Mouse (Mus musculus) heart, embryonic 15.5 days (tissue): Measurements from ENCODE around the gene Cog4. TPM values are rescaled to one million over a fixed set of nuclear protein-coding genes. Genes with fewer than 3 reads are reported as not detected.
A peak's percentile ranks its signal among the peaks of the same experiment; 100 is the strongest.

ENCODE experiments used
- ATAC-seq: fragments of 200-750 bp; cut with Nextera tagmentation; replicated peaks from 2 replicates; pipeline ENCODE4 v1.8.0; 2017; ENCODE audit warnings: low read depth, moderate TSS enrichment; ENCODE audit not compliant: insufficient number of reproducible peaks, insufficient read depth, low FRiP score
- H3K27ac ChIP-seq: fragments of 300-500 bp; sonication (generic); 2 replicates; pipeline ENCODE4 v1.5.1; 2015; ENCODE audit warnings: mild to moderate bottlenecking, inconsistent platforms
- H3K27me3 ChIP-seq: fragments of 300-500 bp; sonication (generic); 2 replicates; pipeline ENCODE4 v1.6.1; 2015; ENCODE audit warnings: inconsistent platforms
- H3K36me3 ChIP-seq: fragments of 300-500 bp; sonication (generic); 2 replicates; pipeline ENCODE4 v1.6.1; 2015; ENCODE audit warnings: mild to moderate bottlenecking, inconsistent platforms
- H3K4me1 ChIP-seq: fragments of 300-500 bp; sonication (generic); replicated peaks from 2 replicates; pipeline ENCODE4 v1.6.1; 2015; ENCODE audit warnings: inconsistent platforms
- H3K4me2 ChIP-seq: fragments of 300-500 bp; sonication (generic); 2 replicates; pipeline ENCODE4 v1.6.1; 2015; ENCODE audit warnings: inconsistent platforms, mild to moderate bottlenecking, moderate library complexity
- H3K4me3 ChIP-seq: fragments of 300-500 bp; sonication (generic); 2 replicates; pipeline ENCODE4 v1.5.1; 2015; ENCODE audit warnings: mild to moderate bottlenecking, inconsistent platforms
- H3K9ac ChIP-seq: fragments of 300-500 bp; sonication (generic); 2 replicates; pipeline ENCODE4 v1.6.1; 2015; ENCODE audit warnings: mild to moderate bottlenecking, inconsistent platforms
- H3K9me3 ChIP-seq: fragments of 300-500 bp; sonication (generic); replicated peaks from 2 replicates; pipeline ENCODE4 v1.6.1; 2016; ENCODE audit warnings: inconsistent platforms
- WGBS: fragments of 180-500 bp; shearing (Covaris S2); methylation state at CpG from one replicate; pipeline ENCODE4 v1.1.7; 2015; ENCODE audit warnings: mixed read lengths; 5-methylcytosine and 5-hydroxymethylcytosine counted together
- polyA plus RNA-seq: library from polyadenylated mRNA; unstranded; fragments of >200 nt; fragmentation: Nextera tagmentation; extraction: Ambion mirVana; gene quantifications from 2 replicates; pipeline ENCODE4 v1.2.1, GENCODE M21; 2015

Gene Cog4
- polyA plus RNA-seq, 1 experiment from 2014 or later, result 53.9 TPM

DNA sequence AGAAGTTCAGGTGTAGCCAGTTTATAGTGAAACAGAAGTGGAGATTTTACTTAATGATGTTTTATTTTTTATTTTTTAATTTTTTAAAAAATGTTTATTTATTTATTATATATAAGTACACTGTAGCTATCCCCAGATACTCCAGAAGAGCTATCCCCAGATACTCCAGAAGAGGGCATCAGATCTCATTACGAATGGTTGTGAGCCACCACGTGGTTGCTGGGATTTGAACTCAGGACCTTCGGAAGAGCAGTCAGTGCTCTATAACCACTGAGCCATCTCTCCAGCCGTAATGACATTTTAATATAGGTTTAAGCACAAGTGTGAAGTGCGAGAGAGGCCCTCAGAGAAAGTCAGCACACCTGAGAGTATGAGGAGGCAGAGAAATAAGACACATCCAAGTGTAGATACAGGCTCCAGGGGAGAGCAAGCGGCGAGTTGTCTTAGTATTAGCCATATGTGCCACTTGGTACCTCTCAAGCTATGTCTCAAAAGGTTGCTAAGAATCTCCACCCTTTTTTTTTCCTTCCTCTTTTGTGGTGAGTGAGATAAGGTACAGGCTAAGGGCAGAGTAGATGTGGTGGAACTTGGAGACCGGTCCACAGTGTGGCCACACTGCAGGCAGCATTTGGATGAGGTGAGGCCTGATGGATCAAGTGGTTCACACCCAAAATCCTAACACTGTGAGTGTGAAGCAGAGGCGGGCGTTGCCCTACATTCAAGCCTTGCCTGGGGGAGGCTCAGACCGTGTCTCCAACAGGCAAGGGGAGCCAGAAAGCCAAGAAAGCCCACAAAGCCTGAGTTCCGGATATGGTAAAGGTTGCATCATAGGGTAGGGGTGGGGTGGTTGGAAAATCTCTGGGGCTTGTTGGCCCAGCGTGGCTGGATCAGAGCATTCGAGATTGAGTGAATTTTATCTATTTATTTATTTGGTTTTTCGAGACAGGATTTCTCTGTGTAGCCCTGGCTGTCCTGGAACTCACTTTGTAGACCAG lies 65.5 kb downstream of the Cog4 start:
- no peak for ATAC-seq
- no peak overlapping the region for H3K4me3 ChIP-seq
- WGBS, result 79% methylated on average over 15 of the region's 15 CpGs

GRCm38 (mm10) chr8:110917415-110917814 lies 71.0 kb downstream of the Cog4 start:
- Histone ChIP-seq H3K27ac (no peak overlapping the region), H3K27me3 (no peaks in the 10 kb centered on the region)
- WGBS, result 34% methylated on average over 2 of the region's 2 CpGs

More for the DNA sequence above, 65.5 kb downstream of the Cog4 start:
- Histone ChIP-seq H3K9ac (no peak overlapping the region), H3K9me3 (no peaks in the 10 kb centered on the region), H3K4me1 (no peaks in the 10 kb centered on the region), H3K27me3 (no peaks in the 10 kb centered on the region), H3K36me3 (no peaks in the 10 kb centered on the region), H3K4me2 (no peak overlapping the region), H3K27ac (no peak overlapping the region)

DNA sequence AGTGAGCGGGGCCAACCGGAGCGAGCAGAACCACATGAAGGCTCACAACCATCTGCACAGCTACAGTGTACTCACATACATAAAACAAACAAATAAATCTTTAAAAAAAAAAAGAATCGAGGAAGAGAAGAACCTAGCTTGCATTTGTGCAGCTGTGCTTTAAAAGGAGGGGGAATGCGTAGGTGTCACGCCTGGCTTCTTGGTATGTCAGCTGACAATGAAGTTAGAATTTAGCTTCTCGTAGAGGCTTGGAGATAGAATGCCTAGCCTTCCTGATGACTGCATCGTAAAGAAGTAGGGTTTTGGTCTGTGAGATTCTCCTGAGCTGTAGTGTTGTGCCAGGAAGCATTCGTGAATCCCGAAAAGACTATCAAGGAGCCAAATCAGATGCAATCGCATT lies 71.6 kb downstream of the Cog4 start:
- H3K9ac ChIP-seq, result no peak overlapping the region
- H3K4me1 ChIP-seq, result peaks cover 22% of the 10 kb centered on the region
- ATAC-seq, result no peak
- H3K27ac ChIP-seq, result no peak overlapping the region
- H3K36me3 ChIP-seq, result no peaks in the 10 kb centered on the region
- H3K27me3 ChIP-seq, result no peaks in the 10 kb centered on the region
- H3K4me3 ChIP-seq, result no peak overlapping the region
- no peaks in the 10 kb centered on the region for H3K9me3 ChIP-seq
- no peak overlapping the region for H3K4me2 ChIP-seq
- WGBS, result 79% methylated on average over 11 of the region's 11 CpGs

More at GRCm38 (mm10) chr8:110917415-110917814, 71.0 kb downstream of the Cog4 start:
- no peaks in the 10 kb centered on the region for H3K9me3 ChIP-seq
- H3K36me3 ChIP-seq, result no peaks in the 10 kb centered on the region
- H3K4me2 ChIP-seq, result no peak overlapping the region
- H3K9ac ChIP-seq, result no peak overlapping the region
- no peak overlapping the region for H3K4me3 ChIP-seq
- ATAC-seq, result no peak
- peaks cover 22% of the 10 kb centered on the region for H3K4me1 ChIP-seq

DNA sequence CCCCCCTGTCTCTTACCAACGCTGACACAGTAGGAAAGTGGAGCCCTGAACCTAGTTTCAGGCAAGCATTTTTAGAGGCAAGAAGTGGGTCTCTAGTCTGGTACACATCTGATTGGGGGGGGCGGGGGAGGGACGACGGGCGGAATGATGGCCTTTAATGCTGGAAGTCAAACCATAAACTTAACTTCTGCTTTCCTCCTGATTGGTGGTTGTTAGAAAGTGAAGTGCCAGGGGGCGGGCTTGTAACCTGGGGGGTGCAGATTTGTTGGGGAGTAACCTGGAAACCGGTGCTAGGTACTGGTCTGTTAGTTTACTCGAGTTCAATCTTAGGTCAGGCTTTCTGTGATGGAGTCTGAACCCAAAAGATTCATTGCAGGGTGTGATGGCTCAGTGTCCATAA lies 72.1 kb downstream of the Cog4 start:
- Histone ChIP-seq H3K27ac (no peak overlapping the region), H3K9ac (no peak overlapping the region)
- 69% methylated on average over 8 of the region's 8 CpGs for WGBS

DNA sequence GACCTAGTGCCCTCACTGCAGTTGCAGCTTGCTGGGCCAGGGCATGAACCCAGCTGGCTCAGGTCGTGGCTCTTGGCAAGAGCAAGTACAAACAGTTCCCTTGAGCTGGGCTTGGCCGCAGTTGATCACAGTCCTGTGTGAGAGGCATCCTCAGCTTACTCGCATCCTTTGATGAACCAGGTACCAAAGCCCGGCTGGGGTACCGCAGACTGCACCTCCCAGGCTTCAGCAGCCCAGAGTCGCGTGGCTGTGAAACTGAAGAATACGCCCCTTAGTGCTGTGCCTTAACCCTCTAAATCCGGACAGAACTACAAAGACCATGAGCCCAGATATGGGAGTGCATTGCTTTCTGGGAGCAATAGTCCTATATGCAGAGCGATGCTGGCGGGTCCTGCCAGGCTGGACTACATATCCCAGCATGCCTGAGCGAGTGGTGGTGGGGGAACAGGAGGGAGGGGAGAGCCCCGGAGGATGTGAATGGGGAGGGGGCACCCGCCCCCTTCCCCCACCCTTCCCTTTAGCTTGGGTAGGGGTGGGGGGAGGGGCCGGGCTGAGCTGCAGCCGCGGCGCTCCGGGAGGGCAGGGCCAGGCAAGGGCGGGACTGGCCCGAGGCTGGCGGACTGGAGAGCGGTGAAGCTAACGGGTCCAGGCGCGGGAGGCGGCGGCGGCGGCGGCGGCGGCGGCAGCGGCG lies 73.1 kb downstream of the Cog4 start, which contains the start of gene St3gal2:
St3gal2 (plus strand) TSS at position 582 of the 691 bp plus-strand sequence.
- peak within 1 kb of the TSS; percentile 94 for H3K9ac ChIP-seq
- peak; percentile 97 for ATAC-seq
- peak within 1 kb of the TSS; percentile 73 for H3K4me2 ChIP-seq
- peak within 1 kb of the TSS; percentile 84 for H3K4me3 ChIP-seq
- H3K27me3 ChIP-seq, result no peaks in the 10 kb centered on the region
- H3K9me3 ChIP-seq, result no peaks in the 10 kb centered on the region
- H3K36me3 ChIP-seq, result no peaks in the 10 kb centered on the region
- H3K27ac ChIP-seq, result peak within 1 kb of the TSS; percentile 81
- WGBS, result under 1% methylated on average over 21 of the region's 36 CpGs
- peaks cover 22% of the 10 kb centered on the region for H3K4me1 ChIP-seq

More for the DNA sequence above, 72.1 kb downstream of the Cog4 start:
- H3K4me2 ChIP-seq, result no peak overlapping the region
- no peaks in the 10 kb centered on the region for H3K9me3 ChIP-seq
- H3K36me3 ChIP-seq, result no peaks in the 10 kb centered on the region
- H3K4me3 ChIP-seq, result no peak overlapping the region
- ATAC-seq, result no peak
- H3K4me1 ChIP-seq, result peaks cover 22% of the 10 kb centered on the region
- no peaks in the 10 kb centered on the region for H3K27me3 ChIP-seq

DNA sequence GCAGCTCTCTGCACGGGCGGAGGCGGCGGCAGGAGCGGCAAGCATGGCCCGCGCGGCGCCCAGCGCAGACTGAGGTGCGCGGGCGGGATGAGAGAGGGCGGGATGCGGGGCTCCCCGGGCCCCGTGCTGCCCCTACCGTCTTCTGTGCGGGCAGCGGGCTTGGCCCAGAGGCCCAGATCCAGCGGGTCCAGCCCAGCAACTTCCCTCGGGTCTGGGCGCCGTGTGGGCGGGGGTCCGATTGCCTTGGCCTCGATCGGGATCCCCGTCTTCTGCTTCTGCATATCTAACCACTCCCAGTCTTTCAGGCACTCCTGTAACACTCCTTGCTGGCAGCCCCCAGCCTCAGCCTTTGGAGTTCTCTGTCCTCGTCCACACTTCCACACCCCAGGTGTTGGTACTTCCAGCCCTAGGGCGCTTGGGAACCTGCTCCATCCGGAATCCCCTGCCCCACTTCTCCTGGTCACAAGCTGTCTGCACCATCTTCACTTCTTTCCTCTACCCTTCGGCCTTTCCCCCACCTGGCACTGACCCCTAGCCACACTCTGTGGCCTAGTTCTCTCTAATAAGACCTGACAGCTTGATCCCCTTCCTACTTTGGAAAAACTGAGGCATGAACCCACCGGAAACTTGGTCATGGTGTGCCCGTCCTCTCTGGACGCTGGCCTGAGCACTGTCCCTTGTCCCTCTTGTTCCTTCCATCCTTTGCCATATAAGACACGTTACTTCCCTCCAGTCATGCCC lies 73.8 kb downstream of the Cog4 start:
- Histone ChIP-seq H3K4me2 (peak overlapping the region; percentile 73), H3K4me1 (peaks cover 22% of the 10 kb centered on the region), H3K4me3 (peak overlapping the region; percentile 84), H3K9ac (peak overlapping the region; percentile 94), H3K27ac (peak overlapping the region; percentile 81), H3K27me3 (no peaks in the 10 kb centered on the region), H3K36me3 (no peaks in the 10 kb centered on the region), H3K9me3 (no peaks in the 10 kb centered on the region)
- 2% methylated on average over 37 of the region's 37 CpGs for WGBS
- peak; percentile 6; the same call in 1 of the 2 replicates for ATAC-seq

- H3K9me3 ChIP-seq, result no peaks in the 10 kb centered on the region
- H3K4me1 ChIP-seq, result peaks cover 22% of the 10 kb centered on the region
- peak overlapping the region; percentile 73 for H3K4me2 ChIP-seq
- peak overlapping the region; percentile 94 for H3K9ac ChIP-seq
- WGBS, result 17% methylated on average over 3 of the region's 3 CpGs
- no peaks in the 10 kb centered on the region for H3K36me3 ChIP-seq
- ATAC-seq, result no peak
- no peaks in the 10 kb centered on the region for H3K27me3 ChIP-seq
- H3K27ac ChIP-seq, result peak overlapping the region; percentile 81
- peak overlapping the region; percentile 84 for H3K4me3 ChIP-seq
Observed at GRCm38 (mm10) chr8:110920773-110921277, 74.4 kb downstream of the Cog4 start.

GRCm38 (mm10) chr8:110921492-110922230 lies 75.3 kb downstream of the Cog4 start:
- no peak for ATAC-seq
- no peak overlapping the region for H3K27ac ChIP-seq
- H3K27me3 ChIP-seq, result no peaks in the 10 kb centered on the region
- no peaks in the 10 kb centered on the region for H3K9me3 ChIP-seq
- H3K36me3 ChIP-seq, result no peaks in the 10 kb centered on the region
- WGBS, result 31% methylated on average over 7 of the region's 7 CpGs
- H3K9ac ChIP-seq, result peak overlapping the region; percentile 94; the same call in 1 of the 2 replicates
- H3K4me2 ChIP-seq, result peak overlapping the region; percentile 73
- peak overlapping the region; percentile 84 for H3K4me3 ChIP-seq
- peaks cover 26% of the 10 kb centered on the region for H3K4me1 ChIP-seq

- H3K4me1 ChIP-seq, result peaks cover 24% of the 10 kb centered on the region
Observed at GRCm38 (mm10) chr8:110925691-110926140, 79.3 kb downstream of the Cog4 start.

GRCm38 (mm10) chr8:110926690-110927089 lies 80.3 kb downstream of the Cog4 start:
- H3K27ac ChIP-seq, result no peak overlapping the region
- 44% methylated on average over 5 of the region's 5 CpGs for WGBS
- H3K4me3 ChIP-seq, result no peak overlapping the region
- no peaks in the 10 kb centered on the region for H3K27me3 ChIP-seq
- H3K9ac ChIP-seq, result no peak overlapping the region
- no peaks in the 10 kb centered on the region for H3K9me3 ChIP-seq
- no peak overlapping the region for H3K4me2 ChIP-seq
- no peak for ATAC-seq
- H3K4me1 ChIP-seq, result peaks cover 24% of the 10 kb centered on the region
- no peaks in the 10 kb centered on the region for H3K36me3 ChIP-seq

More at GRCm38 (mm10) chr8:110925691-110926140, 79.3 kb downstream of the Cog4 start:
- H3K9ac ChIP-seq, result no peak overlapping the region
- no peak for ATAC-seq
- no peaks in the 10 kb centered on the region for H3K36me3 ChIP-seq
- WGBS, result 71% methylated on average over 8 of the region's 8 CpGs
- H3K4me3 ChIP-seq, result no peak overlapping the region
- no peak overlapping the region for H3K4me2 ChIP-seq
- no peaks in the 10 kb centered on the region for H3K27me3 ChIP-seq
- H3K9me3 ChIP-seq, result no peaks in the 10 kb centered on the region
- no peak overlapping the region for H3K27ac ChIP-seq
